Mouse (Mus musculus) lung, postnatal 36 days (tissue): ENCODE data around the gene Gm20388.

Experiments used
- DNase-seq: peaks from one replicate; pipeline ENCODE4 v3.0.0; 2022; ENCODE audit warnings: mixed read lengths

Gm20388 gene

DNA sequence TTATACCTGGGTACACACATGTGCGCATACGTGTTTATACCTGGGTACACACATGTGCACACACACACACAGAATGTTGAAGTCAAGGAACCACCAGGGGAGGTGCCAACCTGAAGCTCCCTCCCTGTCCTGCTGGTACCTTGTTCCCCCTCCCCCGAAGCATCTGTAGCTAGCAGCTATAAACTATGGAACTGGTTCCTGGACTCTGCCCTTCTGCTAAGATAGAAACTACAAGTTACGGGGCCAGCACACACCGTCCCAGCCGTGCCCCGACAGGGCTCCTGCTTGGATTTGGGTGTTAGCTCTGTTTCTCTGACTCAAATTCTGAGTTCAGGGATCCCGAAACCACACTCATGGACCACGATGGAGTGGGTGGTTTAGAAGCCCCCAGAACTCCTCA lies 2269.5 kb downstream of the Gm20388 start:
- DNase-seq: no peak

DNA sequence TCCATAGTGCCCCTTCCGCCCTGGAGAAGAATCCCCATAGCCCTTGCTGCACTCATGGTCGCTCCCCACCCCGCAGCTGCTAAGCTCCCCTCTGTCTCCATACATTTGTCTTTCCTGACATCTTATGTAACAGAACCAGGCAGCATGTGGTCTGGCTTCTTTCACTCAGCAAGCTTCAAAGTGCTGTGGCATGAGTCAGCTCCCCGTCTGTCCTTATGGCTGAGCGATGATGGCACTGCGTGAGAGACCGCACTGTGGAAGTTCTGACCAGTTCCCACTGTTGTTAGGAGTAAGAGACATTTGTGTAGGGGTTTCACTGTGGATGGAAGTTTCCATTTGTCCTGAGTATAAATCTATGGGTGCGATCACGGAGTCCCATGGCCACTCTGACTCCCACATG lies 2270.8 kb downstream of the Gm20388 start:
- no peak for DNase-seq

DNA sequence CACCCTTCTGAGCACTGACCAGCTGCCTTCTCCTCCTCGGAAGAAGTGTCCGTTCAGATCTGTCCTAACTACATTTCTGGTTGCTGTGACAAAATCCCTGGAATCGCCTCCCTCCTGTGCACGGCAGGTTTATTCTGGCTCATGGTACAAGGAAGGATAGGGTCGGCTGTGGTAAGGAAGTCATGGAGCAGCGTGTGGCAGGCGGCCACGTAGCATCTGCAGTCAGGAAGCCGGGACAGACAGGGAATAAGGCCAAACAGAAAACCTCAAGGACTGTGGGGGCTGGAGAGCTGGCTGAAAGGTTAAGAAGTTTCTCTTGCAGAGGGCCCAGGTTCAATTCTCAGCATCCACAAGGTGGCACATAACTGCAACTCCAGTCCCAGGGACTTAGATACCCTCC lies 2271.3 kb downstream of the Gm20388 start:
- DNase-seq: no peak

DNA sequence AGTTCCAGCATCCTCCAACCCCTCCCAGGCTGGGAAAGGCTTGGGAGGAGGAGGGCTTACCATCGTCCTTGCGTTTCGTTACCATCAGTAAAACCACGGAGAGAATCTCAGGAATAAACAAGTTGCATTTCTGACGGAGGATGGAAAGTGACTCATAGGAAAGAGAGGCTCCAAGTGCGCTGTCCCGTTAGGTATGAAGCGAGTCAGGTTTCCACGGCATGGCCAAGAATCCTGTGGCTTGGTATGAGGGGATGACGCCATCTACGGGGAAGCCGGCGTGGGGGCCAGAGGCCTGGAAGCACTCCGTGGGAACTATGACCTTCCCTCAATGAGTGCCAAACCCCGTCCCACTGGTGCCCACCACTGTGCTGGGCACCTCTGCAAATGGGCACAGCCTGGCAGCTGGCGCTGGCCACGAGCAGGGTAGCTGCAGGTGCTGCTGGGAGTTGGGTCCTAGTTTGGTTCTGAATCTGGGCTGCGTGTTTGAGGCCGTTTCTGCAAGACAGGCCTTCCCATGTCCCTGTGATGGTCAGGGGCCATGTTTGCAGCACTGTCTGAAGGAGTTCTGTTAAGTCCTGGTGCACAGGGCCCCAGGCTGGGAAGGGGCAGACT lies 2275.8 kb downstream of the Gm20388 start:
- no peak for DNase-seq

DNA sequence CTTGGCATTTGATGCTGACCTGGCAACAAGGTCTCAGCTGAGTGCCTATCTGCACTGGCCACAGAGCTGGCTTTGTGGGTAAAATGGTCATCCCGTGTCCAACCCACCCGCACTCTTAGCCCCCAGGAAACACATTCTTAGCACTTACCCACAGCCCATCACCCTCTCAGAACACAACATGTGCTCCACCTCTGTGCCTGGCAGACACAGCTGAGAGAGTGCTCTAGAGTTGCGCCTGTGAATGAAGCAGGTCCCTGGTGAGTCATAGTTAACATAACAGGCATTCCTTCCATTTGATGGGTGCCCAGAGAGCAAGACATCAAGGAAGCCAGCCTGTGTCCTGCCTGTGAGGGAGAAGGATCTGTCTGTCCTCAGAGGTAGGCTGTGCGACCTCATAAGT lies 2276.6 kb downstream of the Gm20388 start:
- peak; percentile 9 for DNase-seq

DNA sequence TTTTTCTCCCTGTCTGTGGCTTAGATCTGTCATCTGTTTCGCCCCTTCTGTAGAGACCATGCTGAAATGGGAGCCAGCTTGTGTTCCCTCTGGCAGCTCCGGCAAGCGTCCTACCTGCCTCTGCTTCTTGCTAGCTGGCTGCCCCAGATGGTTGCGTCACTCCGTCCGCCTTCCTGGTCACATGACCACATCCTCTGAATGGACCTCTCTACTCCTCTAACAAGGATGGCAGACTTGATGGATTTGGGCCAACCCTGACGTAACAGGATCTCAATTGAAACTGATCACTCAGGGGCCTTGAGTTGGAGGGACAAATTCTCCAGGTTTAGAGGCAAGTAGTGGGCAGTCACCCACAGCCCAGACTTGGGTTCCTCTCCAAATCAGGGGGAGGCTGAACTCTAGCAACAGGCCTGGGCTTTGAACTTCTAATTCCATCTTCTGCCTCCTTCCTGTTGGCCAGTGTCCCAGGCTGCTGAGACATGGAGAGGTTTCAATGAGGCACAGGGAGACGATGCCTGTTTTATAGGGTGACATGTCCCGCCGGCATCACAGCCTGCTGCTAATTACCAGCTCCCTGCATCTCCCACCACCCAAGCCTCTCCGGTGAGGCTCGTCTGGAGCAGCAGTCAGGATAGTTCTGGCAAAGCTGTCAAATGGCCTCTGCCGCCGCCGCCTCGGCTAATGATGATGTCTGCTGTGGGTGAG lies 2279.9 kb downstream of the Gm20388 start:
- DNase-seq: peak; percentile 42

DNA sequence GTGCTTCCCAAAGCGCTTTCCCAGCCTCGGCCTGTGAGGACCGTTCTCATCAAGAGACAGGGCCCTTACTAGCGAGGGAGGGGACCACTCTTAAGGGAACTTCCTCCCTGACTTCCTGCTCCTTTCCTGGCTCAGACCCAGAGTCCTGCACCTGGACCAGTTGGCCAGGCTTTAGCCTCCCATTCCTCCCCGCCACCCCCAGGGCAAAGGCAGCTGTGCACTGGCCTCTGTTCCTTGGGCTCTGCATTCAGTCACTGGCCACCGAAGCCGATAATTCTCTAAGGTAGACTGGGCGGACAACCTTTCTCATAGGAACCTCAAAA lies 2280.4 kb downstream of the Gm20388 start:
- DNase-seq: no peak

DNA sequence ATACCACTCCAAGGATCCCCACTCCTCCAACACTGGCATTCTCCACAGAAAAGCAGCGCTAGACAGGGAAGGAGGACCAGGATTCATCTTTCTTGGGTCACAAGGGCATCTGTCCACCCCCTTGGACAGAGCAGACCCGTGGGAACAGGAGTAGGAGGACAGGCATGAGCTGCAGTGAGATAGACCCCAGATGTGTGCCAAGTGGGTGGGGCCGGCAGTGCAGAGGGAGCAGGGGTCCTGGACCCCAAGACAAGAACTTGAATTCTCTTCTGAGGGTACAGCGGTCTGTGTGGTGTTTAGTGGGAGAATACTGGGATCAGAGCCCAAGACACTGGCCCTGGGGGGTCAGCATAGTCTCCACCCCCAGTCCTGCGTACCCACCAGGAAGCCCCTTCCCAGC lies 2282.1 kb downstream of the Gm20388 start:
- DNase-seq: no peak

DNA sequence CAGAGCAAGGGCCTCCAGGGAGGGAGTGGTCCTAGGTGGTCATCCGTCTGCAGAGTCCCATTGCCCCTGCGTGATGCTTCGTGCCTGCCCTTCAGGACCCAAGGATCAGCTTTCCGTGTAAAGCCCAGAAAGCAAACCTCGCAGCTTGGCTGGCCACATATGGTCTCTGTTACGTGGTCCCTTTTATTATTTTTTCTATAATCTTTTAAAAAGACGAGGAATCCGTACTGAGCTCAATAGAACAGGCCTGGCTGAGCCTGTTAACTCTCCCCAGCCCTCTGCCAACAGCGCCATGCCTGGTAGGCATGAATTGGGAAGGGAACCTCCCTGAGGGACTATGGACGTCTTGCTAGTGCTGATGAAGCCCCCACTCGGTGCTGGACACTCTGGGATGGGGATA lies 2282.9 kb downstream of the Gm20388 start:
- no peak for DNase-seq

DNA sequence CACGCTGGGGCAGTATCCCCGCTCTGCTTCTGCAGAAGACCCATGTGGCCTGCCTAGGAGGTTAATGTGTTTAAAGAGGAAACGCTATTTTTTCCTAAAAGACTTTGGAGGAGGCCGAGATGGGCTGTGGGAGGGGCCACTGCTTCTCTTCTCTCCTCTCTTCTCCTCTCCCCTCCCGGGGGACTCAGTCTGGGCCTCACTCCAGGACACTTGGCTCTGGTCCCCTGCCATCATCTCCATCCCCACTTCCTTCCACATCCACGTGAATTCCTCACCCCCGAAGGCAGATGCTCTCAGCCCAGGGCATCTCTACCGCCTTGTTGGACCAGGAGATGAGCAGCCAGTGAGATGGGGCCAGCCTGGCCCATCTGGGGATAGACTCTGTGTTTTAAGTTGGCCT lies 2283.8 kb downstream of the Gm20388 start:
- DNase-seq: peak; percentile 32

DNA sequence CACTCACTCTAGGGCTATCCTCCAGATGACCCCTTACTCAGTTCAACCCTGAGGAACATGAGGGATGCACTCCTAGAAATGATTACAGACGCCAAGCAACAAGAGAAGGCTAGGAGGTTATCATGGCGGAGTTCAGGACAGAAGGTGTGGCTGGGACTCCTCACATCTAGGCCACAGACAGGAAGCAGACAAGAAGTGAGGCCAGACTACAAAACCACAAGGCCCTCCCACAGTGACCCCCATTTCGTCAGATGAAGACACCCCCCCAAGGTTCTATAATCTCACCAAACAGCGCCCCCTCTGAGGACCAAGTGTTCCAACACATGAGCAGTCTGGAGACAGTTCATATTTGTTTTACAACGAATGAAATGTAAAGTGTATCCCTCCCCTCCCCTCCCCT lies 2286.7 kb downstream of the Gm20388 start:
- no peak for DNase-seq

DNA sequence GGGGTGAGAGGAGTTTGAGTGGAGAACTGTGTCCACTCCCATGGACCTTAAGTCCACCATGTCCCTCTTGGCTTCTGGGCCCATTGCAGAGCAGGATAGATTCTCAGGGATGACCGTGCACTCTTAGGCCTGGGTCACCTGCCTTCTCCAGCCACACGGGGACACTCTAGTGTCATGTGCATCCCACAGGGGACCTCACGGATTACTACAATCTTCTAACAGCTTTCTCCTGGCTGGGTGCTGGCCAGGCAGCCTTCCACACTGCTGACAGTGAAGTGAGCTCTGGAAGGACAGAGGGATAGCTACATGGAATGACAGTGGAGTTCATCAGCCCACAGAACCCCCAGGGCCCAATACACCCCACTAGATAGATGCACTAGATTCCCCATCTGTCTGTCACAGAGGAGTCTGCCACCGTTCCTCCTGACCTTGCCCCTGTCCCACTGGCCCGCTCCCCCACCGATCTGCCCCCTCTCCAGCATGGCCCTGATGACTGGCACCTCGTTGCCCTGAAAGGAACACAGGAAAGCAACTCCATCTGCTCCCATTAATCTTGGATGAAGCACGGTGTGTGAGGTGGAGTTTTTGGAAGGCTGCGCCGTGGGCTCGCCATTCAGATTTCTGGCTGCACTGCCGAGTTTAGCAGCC lies 2287.9 kb downstream of the Gm20388 start:
- no peak for DNase-seq

DNA sequence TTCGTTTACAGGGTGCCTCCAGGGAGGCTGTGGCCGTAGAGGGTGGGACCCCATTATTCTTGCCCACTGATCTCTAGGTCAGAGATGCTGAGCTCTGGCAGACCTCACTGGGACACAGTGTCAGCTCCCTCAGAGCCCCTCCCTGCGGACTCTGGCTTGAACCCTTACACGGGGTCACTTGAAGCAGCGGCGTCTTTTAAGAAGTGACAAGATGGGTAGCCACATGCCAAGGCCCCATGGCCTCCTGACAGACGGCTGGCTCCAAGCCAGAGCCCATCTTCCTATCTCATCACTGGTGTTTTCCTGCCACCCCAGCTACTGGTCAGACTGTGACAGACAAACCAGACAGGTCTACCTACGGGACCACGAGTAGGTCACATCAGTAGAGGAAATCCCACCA lies 2288.6 kb downstream of the Gm20388 start:
- DNase-seq: no peak

DNA sequence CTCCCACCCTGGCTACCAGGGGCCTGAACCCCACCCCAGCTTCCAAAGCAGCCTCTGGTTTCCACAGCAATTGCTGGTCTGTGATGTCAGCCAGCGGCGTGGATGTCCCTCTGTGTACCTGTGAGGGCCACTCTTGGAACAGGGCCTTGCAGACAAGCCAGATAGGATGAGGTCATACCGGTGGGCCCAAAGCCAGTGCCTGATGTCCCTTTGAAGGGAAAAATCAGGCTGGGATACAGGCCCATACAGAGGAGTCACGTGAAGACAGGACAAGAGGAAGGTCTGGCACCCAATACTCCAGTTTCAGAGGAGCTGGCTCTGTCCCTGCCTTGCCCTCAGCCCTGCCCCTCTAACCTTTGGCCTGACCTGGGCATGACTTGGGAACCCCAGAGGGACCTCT lies 2289.2 kb downstream of the Gm20388 start:
- no peak for DNase-seq

DNA sequence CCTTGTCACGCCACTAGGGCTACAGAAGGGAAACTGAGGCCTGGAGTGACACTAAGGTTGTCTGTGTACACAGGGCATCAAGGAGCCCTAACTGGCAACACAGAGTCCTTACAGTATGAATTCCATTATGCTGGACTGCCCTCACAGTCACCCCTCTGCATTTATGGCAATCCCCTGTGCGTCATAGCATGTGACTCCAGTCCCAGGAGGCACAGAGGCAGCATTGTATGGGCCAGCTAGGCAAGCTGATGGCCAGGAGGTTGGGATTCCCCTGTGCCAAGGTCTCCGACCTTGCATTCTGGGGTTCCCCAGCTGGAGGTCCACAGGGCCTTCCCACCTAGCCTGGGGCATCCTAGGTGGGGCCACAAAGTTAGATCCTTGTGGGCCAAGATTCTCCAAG lies 2300.9 kb downstream of the Gm20388 start:
- no peak for DNase-seq

DNA sequence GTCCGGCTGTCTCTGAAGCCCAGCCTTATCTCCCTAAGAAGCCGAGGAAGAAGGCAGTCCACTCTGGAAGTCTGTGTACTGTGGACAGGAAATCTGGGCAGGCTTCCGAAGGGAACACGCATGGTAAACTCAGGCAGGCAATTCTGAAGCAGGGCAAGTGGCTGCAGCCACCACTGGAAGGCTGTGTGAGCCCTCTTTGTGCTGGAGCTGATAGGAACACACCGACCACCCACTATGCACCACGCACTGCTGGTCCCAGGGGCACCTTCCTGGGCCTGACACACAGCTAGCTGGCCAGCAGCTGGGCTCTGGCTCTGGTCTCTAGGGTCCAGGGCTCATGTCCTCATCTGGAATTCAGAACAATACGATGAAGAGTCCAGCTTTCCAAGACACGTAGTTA lies 2305.0 kb downstream of the Gm20388 start:
- DNase-seq: no peak

DNA sequence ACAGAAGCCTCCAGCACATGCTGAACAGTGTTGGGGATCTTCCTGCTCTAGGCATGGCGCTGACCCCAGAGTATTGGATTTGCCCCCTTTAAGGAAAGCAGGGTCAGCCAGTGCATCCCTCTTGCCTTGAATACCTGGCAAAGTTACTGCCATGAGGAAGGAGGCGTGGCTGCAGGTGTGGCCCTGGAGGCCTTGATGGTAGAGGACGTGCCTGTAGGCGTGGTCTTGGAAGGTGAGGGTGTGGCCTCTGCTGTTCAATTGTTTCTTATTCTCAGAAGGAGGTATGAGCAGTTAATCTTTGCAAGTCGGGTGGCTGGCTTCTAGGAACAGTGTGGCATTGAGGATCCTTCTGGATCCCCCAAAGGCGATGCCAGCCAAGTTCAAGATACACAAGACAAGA lies 2305.8 kb downstream of the Gm20388 start:
- peak; percentile 10 for DNase-seq

DNA sequence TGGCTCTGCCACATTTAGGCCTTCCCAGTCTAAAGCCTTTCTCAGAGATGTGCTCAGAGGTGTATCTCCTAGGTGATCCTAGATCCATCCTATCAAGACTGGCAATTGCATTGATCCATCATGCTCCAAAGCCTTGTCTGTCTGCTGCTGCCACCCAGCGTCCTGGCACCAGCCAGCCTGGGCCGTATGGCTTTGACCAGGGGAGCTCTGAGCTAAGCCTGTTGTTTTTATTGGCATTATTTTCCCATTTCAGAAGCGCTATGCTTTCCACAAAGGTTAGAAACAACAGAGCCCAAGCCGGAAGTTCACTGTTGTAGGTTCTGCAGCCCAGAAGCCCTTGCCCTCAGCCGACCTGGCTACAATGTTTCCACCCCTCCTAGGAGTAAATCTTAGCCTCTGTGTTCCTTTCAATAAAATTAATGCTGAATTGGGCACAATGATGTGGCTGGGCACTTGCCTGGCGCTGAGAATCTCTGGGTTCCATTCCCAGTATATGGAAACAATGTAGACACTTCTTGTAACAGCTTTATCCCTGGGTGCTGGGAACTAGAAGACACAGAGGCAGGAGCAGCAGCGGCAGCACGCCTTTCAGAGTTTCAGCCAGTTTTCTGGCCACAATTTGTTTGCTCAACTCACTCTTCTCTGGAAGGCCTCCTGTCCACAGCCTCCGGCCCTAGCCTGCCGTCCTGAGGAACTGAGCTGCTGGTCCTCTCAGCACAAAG lies 2307.0 kb downstream of the Gm20388 start:
- DNase-seq: no peak

DNA sequence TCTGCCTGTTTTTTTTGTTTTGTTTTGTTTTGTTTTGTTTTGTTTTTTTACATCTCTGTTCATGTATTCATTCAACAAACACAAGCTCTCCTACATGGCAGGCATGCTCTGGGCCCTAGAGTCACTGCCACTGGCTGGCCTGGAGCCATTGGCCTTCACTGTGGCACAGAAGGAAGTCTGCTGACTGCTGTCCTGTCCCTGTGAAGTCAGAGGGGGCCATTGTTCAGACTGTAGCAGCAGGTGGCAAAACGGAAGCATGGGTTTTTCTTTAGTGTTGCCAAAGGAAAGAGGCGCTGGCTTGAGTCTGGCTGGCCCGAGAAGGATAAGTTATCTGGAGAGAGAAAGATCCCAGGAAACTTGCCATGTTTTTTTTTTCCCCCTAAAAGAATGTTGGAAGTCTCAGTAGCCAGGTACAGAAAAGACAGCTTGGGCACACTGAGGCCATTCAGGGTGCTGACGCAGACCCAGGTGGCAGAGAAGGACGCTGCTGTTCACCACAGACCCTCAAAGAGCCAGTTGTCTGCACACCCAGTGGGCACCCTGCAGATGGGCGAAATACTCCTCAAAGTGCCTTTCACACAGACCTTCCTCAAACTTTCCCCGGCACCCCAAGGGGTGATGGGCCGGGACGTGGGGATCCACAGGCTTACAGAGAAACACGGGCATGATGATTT lies 2313.5 kb downstream of the Gm20388 start:
- no peak for DNase-seq

DNA sequence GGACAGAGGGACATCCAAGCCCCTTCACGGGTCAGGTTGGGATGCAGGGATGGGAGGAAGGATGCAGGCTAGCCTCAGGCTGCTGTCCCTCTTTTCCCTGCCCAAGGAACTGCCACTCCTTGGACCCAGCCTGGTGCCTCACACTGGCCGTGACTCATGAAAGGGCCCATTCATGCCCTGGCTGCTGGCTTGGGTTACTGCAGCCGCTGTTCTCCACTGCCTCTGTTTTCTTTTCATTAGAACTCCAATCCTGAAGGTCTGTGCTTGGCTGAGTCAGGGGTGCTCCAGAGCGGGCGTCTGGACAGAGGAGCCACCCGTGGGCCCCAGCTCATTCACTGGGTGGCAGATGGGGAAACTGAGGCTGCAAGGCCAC lies 2314.0 kb downstream of the Gm20388 start:
- DNase-seq: no peak

DNA sequence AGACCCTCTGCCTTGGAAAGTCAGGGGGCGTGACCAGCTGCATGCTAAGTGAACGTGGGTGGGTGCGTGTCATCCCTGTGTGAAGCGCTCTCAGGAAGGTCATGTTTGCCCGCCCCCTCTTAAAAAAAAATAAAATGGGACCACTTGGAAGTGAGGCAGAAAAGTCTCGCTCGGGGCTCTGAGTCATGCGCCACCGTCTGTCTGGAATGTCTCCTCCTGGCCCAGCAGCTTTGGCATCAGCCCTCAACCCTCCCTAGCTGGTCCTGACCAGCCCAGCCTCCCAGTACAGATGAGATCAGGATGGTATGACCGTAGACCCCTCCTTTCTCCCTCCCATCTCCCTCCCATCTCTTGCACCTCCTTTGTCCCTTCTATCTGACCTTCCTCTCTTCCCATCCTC lies 2314.8 kb downstream of the Gm20388 start:
- no peak for DNase-seq

DNA sequence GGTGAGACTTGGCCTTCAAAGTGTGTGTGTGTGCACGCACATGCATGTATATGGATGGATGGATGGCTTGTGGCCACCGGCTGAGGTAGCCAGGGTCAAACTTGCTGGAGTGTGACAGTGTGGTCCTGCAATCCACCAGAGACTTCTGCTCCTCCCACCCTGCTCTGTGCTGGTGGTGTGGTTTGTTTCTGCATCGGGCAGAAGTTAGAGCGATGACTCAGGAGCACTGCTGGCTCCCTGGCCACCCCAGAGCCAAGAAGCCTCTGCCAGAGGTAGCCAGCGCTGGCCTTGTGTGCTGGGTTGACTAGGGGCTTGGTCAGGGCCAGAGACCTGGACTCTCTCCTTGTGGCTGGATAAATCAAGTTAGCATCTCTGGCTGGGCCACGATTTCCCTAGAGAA lies 2316.7 kb downstream of the Gm20388 start:
- DNase-seq: no peak

DNA sequence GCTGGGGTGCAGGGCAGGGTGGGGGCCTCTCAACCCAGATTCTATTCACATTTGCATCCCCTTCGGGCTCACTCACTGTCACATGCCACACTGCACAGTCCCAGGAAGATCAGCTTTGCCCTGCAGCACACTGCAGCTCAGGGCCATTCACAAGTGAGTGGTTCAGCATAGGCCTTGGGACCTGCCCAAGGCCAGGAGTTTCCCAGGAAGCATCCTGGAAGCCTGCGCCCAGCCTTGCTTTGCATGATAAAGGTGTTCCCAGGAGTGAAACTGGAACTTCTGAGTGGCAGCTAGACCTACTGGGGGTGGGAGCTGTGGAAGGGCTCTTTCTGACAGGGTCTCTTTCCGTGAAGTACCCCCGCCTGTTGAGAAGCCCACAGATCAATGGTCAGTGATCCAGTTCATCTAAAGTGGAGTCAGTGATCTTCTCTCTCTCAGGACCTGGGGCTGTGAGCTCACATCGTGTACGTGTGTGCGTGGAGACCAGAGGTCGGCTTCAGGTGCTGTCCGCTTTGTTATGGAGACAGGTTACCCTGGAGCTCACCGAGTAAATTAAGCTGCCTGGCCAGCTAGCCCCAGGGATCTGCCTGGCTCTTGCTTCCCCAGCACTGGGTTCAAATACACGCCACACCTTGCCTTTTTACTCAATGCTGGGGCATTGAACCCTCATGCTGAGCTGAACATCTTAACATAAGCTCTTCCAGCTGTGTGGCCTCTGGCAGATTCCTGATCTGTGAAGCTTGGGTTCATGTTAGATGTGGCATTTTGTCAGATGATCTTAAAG lies 2318.3 kb downstream of the Gm20388 start:
- no peak for DNase-seq
